Mouse (Mus musculus) stomach, postnatal 0 days (tissue): Measurements from ENCODE around the gene St13.

Experiments used
- CTCF ChIP-seq: IDR thresholded peaks from 2 replicates; pipeline ENCODE4 v1.5.1; 2016; ENCODE audit warnings: antibody characterized with exemption, low read depth, mild to moderate bottlenecking, moderate library complexity
- EP300 ChIP-seq: optimal IDR thresholded peaks from 2 replicates; pipeline ENCODE3; 2016; ENCODE audit warnings: antibody characterized with exemption

DNA sequence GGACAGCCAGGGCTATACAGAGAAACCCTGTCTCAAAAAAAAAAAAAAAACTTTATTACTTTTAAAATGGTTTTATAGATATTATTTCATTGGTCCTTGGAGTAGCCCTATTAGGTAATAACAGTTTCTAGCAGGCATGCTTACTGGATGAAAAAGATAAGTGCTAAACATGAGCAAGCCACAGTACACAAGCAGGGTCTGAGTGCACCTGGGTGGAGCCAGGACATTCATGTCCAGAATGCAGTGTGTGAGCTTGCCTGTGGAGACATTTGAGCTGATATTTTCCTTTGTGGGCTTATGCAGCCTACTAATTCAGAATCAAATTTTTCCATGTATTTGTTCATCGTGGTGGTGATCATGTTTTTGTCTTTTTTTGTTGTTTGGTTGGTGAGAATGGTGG lies 38.5 kb upstream of the St13 start:
- TF ChIP-seq CTCF: no peak
- no peak for TF ChIP-seq EP300
